Mouse (Mus musculus) urinary bladder, postnatal 36 days (tissue): ENCODE measurements at regions not wholly inside any gene's neighbourhood (a gene's known extent, or its start where the extent isn't known, plus 50 kb on each side); places are given as distances from the start of the nearest gene placed in this dataset.

ENCODE experiments used
- DNase-seq, 2 experiments: peaks; one replicate each; pipeline ENCODE4 v3.0.0; 2022; ENCODE audit warnings: low spot score in 2 of 2, mixed read lengths in 1 of 2

GRCm38 (mm10) chr10:37323689-37324088 lies 185.0 kb upstream of the Marcks start:
- DNase-seq = no peak

- DNase-seq = no peak
These were observed 184.1 kb upstream of the Marcks start for GRCm38 (mm10) chr10:37322809-37323208.

GRCm38 (mm10) chr10:37322310-37322709 lies 183.6 kb upstream of the Marcks start:
- DNase-seq = no peak

GRCm38 (mm10) chr10:37321171-37321570 lies 182.5 kb upstream of the Marcks start:
- DNase-seq = no peak

DNA sequence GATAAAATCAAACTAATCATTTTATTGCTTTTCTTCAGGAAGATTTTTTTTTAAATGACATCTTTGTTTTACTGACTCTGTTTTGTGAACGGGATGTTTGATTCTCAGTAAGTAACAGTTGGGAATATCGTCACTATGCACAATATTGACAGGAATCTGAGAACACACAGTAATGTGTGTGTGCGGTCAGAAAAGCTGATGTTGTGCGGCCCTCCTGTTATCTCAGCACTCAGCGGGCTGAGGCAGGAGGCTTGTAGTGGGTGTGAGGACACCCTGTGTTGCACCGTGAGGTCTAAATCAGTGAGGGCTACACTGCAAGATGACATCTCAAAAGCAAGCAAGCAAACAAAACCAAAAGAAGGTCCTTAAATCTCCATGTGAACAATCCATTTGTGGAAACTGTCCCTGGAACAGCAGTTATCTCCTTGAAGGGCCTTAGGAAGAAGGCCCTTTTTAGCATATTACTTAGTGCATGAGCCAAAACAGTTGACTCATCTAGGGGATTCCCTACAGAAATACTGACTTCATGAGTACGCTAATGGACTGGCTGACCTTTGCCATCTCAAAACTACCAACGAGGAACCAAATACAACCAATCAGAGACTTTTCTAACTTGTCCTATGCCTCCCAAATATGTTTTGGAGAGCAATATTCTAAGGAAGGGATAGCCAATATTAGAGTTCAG lies 181.2 kb upstream of the Marcks start:
- no peak for DNase-seq

- no peak for DNase-seq
These were observed 178.0 kb upstream of the Marcks start for GRCm38 (mm10) chr10:37316701-37317100.

GRCm38 (mm10) chr10:37315804-37316203 lies 177.1 kb upstream of the Marcks start:
- DNase-seq = no peak

DNA sequence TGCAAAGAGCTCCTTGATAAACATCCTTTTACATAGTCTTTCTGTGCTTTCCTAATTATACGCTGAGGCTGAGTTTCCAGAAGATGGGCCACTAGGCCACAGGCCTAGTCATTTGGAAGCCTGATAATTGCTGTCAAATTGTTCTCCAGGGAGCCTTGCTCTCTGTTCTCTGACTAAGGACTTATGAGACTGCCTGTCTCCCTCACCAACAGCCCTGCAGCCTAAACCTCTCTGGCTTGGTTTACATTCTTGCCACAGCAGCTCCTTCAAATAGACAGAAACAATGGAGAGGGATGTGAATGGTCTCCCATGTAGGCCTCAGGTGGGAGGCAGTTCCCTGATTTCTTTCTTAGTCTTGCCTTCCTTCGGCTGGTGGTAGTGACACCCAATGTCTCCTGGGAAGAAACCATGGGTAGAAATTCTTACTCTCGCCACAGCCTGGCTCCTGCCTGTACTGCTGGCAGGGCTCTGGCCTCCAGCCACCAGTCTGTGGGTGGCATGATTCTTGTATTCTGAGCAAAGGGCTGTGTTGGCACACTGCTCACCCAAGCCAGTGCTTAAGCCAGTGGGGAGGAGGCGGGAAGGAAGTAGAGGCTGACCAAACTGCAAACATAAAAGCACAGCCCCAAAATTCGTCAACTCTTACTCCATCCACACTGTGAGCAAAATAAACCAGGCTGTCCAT lies 176.2 kb upstream of the Marcks start:
- DNase-seq = peak in 1 of 2 experiments; percentile 51

- no peak for DNase-seq
These were observed 174.7 kb upstream of the Marcks start for GRCm38 (mm10) chr10:37313461-37313860.

GRCm38 (mm10) chr10:37310266-37310945 lies 171.7 kb upstream of the Marcks start:
- no peak for DNase-seq

DNA sequence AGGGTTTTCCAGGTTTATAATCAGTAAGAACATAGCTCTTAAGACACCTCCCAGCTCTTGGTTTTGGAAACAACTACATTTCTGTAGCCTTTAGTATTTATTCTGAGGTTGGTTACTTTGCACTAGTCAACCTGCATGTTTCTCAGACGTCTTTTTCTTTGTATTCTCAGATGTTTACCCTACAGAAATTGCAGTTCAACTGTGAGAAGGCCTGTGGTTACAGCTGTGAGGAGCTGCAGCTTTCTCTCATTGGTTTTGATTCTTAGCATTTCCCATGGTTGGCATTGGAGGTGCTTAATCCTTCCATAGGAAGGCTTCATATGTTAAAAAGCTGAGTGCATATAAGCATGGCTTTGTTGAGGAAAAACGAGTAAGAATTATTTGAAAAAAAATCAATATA lies 165.9 kb upstream of the Marcks start:
- no peak for DNase-seq

DNA sequence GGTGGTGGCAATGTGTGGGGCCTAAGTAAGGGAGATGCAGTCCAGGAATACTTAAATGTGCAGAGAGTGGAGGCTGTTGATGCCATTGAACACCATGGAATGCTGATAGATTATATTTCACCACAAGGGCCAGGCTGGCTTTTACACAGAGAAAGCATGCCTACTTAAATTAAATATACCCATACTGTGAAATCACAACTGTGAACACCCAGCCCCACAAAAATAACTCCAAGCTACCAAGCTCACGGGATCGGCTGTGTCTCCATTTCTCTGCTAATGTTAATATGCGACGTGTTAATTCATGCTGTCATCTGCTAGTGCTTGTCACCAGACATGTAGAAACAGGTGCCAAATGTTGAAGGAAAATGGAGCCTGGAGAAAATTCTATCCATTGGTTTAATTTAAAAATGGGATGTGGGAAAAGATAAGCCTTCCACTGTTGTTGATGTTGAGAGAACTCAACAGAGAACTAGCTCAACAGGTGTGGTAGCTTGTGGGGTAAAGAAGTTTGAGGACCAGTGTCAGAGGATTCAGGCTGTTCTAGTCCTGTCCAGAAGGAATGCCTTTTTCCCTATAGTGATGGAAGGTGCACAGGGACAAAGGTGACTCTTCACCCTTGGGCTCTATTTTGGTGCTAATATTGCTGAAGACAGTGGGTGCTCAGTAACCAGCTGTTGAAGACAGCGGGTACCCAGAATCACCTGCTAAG lies 161.6 kb upstream of the Marcks start:
- no peak for DNase-seq

GRCm38 (mm10) chr10:37298689-37299421 lies 160.1 kb upstream of the Marcks start:
- DNase-seq = no peak

GRCm38 (mm10) chr10:37294231-37294630 lies 155.5 kb upstream of the Marcks start:
- DNase-seq = no peak

- DNase-seq = no peak
These were observed 154.6 kb upstream of the Marcks start for GRCm38 (mm10) chr10:37293292-37293691.

DNA sequence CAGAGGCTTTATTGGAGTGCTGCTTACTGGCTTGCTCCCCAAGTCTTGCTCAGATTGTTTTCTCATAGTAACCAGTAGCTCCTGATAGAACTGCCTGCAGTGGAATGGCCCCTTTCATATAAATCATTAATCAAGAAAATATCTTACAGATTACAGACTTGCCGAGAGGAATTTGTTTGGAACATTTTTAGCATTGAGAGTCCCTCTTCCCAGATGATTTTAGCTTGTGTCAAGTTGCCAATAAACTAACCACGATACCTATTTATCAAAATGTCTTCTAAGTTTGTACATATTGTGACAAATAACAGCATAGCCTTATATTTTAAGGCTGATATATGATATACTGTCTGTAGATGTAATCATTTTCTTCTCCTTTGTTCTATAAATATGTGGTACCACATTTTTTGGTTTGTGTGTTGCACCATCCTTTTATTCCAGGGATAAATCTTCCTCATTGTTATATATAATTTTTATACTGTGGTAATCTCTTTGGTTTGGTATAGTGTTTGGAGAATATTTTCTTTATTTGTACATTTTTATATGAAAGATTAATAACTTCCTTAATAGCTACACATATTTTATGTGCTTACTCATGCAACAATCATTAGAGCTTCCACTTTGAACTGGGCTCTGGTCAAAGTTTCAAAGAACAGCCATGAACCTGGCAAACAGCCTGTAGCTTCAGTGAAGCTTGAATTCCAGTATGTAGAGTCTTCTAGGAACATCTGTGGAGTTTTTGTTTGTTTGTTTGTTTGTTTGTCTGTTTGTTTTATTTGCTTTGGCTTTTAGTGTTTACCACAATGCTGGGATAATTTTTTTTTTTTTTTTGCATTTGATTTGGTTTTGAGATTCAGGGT lies 153.1 kb upstream of the Marcks start:
- no peak for DNase-seq

DNA sequence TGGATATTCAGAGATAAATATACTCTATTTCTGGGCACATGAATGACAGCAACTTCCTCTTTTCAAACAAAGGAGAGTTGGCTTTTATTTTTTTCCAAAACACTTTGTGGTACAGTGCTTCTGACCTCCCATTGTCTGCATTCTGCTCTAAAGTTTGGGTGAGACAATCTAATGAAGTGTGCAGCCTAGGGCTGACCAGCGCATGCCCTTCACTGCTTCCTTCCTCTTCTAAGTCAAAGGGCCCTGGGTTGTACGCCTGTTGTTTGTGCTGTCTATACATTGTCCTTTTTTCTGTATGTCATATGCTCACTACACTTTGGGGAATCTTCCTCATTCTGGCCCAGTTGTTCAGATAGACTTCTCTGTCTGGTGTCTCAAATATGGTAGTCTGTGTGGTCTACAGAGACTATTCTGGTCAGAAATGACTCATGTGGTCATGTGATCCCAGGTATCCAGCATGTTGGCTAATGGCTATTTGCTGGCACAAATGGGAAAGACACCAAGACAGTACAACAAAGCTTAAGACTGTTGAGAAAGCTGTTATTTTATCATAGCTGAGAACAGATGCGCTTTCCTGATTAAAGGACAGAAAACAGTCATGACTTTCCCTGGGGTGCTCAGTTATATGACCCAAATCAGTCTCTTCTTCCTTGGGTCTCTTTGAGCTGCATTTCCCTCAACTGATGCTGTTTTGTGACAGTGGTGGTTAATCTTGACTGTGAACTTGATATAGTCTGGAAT lies 151.4 kb upstream of the Marcks start:
- DNase-seq = no peak

- no peak for DNase-seq
These were observed 147.6 kb upstream of the Marcks start for GRCm38 (mm10) chr10:37286305-37286704.

- DNase-seq = no peak
These were observed 144.2 kb upstream of the Marcks start for GRCm38 (mm10) chr10:37282951-37283350.

- DNase-seq = no peak
These were observed 142.1 kb upstream of the Marcks start for GRCm38 (mm10) chr10:37280823-37281222.
